Mouse (Mus musculus): ENCODE results near the gene Hoxa3. TPM values are rescaled to one million over a fixed set of nuclear protein-coding genes. Genes with fewer than 3 reads are reported as not detected.

Gene Hoxa3
- polyA plus RNA-seq, 1 experiment from 2014 or later: 3.4 TPM

- TF ChIP-seq CTCF (IDR thresholded peaks at IDR 0.05; ENCODE audit: low read depth): no peak
- Histone ChIP-seq H3K9ac (ENCODE audit: low read depth, low read length) (no peak overlapping the region), H3K27ac (ENCODE audit: low read depth, low read length) (no peak overlapping the region), H3K27me3 (replicated peaks; ENCODE audit: control insufficient read depth, insufficient read depth, low read length) (peaks cover 64% of the 10 kb centered on the region), H3K36me3 (ENCODE audit: control insufficient read depth, insufficient read depth) (no peaks in the 10 kb centered on the region), H3K4me3 (ENCODE audit: low read depth, low read length) (no peak overlapping the region), H3K4me2 (replicated peaks; ENCODE audit: low read depth) (no peak overlapping the region), H3K4me1 (replicated peaks; ENCODE audit: control insufficient read depth, insufficient read depth, low read length) (no peaks in the 10 kb centered on the region), H3K9me3 (ENCODE audit: control insufficient read depth) (no peaks in the 10 kb centered on the region)
- 90% methylated on average over 3 of the region's 3 CpGs for WGBS
- ATAC-seq: no peak
These were observed 57.7 kb downstream of the Hoxa3 start for GRCm38 (mm10) chr6:52155471-52155870.

- H3K9me3 ChIP-seq (ENCODE audit: control insufficient read depth): no peaks in the 10 kb centered on the region
- no peaks in the 10 kb centered on the region for H3K4me1 ChIP-seq (replicated peaks; ENCODE audit: control insufficient read depth, insufficient read depth, low read length)
- no peaks in the 10 kb centered on the region for H3K36me3 ChIP-seq (ENCODE audit: control insufficient read depth, insufficient read depth)
- WGBS: 89% methylated on average over 5 of the region's 5 CpGs
- no peak for TF ChIP-seq CTCF (IDR thresholded peaks at IDR 0.05; ENCODE audit: low read depth)
- no peak overlapping the region for H3K4me2 ChIP-seq (replicated peaks; ENCODE audit: low read depth)
- ATAC-seq: no peak
- H3K27ac ChIP-seq (ENCODE audit: low read depth, low read length): no peak overlapping the region
- H3K4me3 ChIP-seq (ENCODE audit: low read depth, low read length): no peak overlapping the region
- peaks cover 70% of the 10 kb centered on the region for H3K27me3 ChIP-seq (replicated peaks; ENCODE audit: control insufficient read depth, insufficient read depth, low read length)
- no peak overlapping the region for H3K9ac ChIP-seq (ENCODE audit: low read depth, low read length)
These were observed 59.1 kb downstream of the Hoxa3 start for GRCm38 (mm10) chr6:52154044-52154443.

- 35% methylated on average over 6 of the region's 6 CpGs for whole genome bisulfite sequencing
- peaks cover 64% of the 10 kb centered on the region for H3K27me3 ChIP-seq (replicated peaks; ENCODE audit: control insufficient read depth, insufficient read depth, low read length)
These were observed 59.9 kb downstream of the Hoxa3 start for GRCm38 (mm10) chr6:52153270-52153669.

GRCm38 (mm10) chr6:52152226-52153193 lies 60.6 kb downstream of the Hoxa3 start:
- Histone ChIP-seq H3K27me3 (replicated peaks; ENCODE audit: control insufficient read depth, insufficient read depth, low read length) (peaks cover 57% of the 10 kb centered on the region), H3K9me3 (ENCODE audit: control insufficient read depth) (no peaks in the 10 kb centered on the region), H3K4me1 (replicated peaks; ENCODE audit: control insufficient read depth, insufficient read depth, low read length) (no peaks in the 10 kb centered on the region), H3K4me2 (replicated peaks; ENCODE audit: low read depth) (no peak overlapping the region), H3K36me3 (ENCODE audit: control insufficient read depth, insufficient read depth) (no peaks in the 10 kb centered on the region), H3K4me3 (ENCODE audit: low read depth, low read length) (no peak overlapping the region), H3K27ac (ENCODE audit: low read depth, low read length) (no peak overlapping the region), H3K9ac (ENCODE audit: low read depth, low read length) (no peak overlapping the region)
- ATAC-seq: no peak
- WGBS: 55% methylated on average over 16 of the region's 16 CpGs
- no peak for TF ChIP-seq CTCF (IDR thresholded peaks at IDR 0.05; ENCODE audit: low read depth)

More at GRCm38 (mm10) chr6:52153270-52153669, 59.9 kb downstream of the Hoxa3 start:
- ATAC-seq: no peak
- Histone ChIP-seq H3K4me1 (replicated peaks; ENCODE audit: control insufficient read depth, insufficient read depth, low read length) (no peaks in the 10 kb centered on the region), H3K36me3 (ENCODE audit: control insufficient read depth, insufficient read depth) (no peaks in the 10 kb centered on the region), H3K9me3 (ENCODE audit: control insufficient read depth) (no peaks in the 10 kb centered on the region), H3K4me3 (ENCODE audit: low read depth, low read length) (no peak overlapping the region), H3K9ac (ENCODE audit: low read depth, low read length) (no peak overlapping the region), H3K27ac (ENCODE audit: low read depth, low read length) (no peak overlapping the region), H3K4me2 (replicated peaks; ENCODE audit: low read depth) (no peak overlapping the region)
- TF ChIP-seq CTCF (IDR thresholded peaks at IDR 0.05; ENCODE audit: low read depth): no peak

GRCm38 (mm10) chr6:52151571-52151970 lies 61.6 kb downstream of the Hoxa3 start:
- no peak overlapping the region for H3K4me2 ChIP-seq (replicated peaks; ENCODE audit: low read depth)
- WGBS: 65% methylated on average over 4 of the region's 4 CpGs
- H3K9ac ChIP-seq (ENCODE audit: low read depth, low read length): no peak overlapping the region
- no peak for ATAC-seq
- no peak overlapping the region for H3K27ac ChIP-seq (ENCODE audit: low read depth, low read length)
- H3K9me3 ChIP-seq (ENCODE audit: control insufficient read depth): no peaks in the 10 kb centered on the region
- no peak for TF ChIP-seq CTCF (IDR thresholded peaks at IDR 0.05; ENCODE audit: low read depth)
- peaks cover 47% of the 10 kb centered on the region for H3K27me3 ChIP-seq (replicated peaks; ENCODE audit: control insufficient read depth, insufficient read depth, low read length)
- H3K4me1 ChIP-seq (replicated peaks; ENCODE audit: control insufficient read depth, insufficient read depth, low read length): no peaks in the 10 kb centered on the region
- no peak overlapping the region for H3K4me3 ChIP-seq (ENCODE audit: low read depth, low read length)
- no peaks in the 10 kb centered on the region for H3K36me3 ChIP-seq (ENCODE audit: control insufficient read depth, insufficient read depth)

- no peak overlapping the region for H3K9ac ChIP-seq (ENCODE audit: low read depth, low read length)
- ATAC-seq: no peak
- H3K27ac ChIP-seq (ENCODE audit: low read depth, low read length): no peak overlapping the region
- H3K36me3 ChIP-seq (ENCODE audit: control insufficient read depth, insufficient read depth): no peaks in the 10 kb centered on the region
- H3K4me3 ChIP-seq (ENCODE audit: low read depth, low read length): no peak overlapping the region
- 38% methylated on average over 16 of the region's 16 CpGs for WGBS
- no peaks in the 10 kb centered on the region for H3K4me1 ChIP-seq (replicated peaks; ENCODE audit: control insufficient read depth, insufficient read depth, low read length)
- no peaks in the 10 kb centered on the region for H3K9me3 ChIP-seq (ENCODE audit: control insufficient read depth)
- H3K27me3 ChIP-seq (replicated peaks; ENCODE audit: control insufficient read depth, insufficient read depth, low read length): peaks cover 42% of the 10 kb centered on the region
- H3K4me2 ChIP-seq (replicated peaks; ENCODE audit: low read depth): 0 out of 2 replicates have a peak overlapping the region, but pooled peaks have one; percentile 13
- TF ChIP-seq CTCF (IDR thresholded peaks at IDR 0.05; ENCODE audit: low read depth): no peak
These were observed 62.7 kb downstream of the Hoxa3 start for GRCm38 (mm10) chr6:52150401-52150966.
